Mouse (Mus musculus) ES-E14 (cell line): ENCODE data around the gene Timp4. TPM values are rescaled to one million over a fixed set of nuclear protein-coding genes. Genes with fewer than 3 reads are reported as not detected.

Experiments
- DNase-seq: peaks from one replicate; pipeline ENCODE4 v3.0.0-alpha.2; 2013; ENCODE audit warnings: low read depth, low spot score
- H3K27ac ChIP-seq: 2 replicates; pipeline ENCODE4 v1.5.1; 2012; ENCODE audit warnings: low read depth, mild to moderate bottlenecking, low read length, moderate library complexity, mixed read lengths; ENCODE audit not compliant: poor library complexity, insufficient read depth, severe bottlenecking
- H3K36me3 ChIP-seq: 2 replicates; pipeline ENCODE4 v1.6.1; 2012; ENCODE audit warnings: mild to moderate bottlenecking, low read length, moderate library complexity, mixed read lengths; ENCODE audit not compliant: control insufficient read depth, poor library complexity, insufficient read depth, severe bottlenecking
- H3K4me1 ChIP-seq, 2 experiments: fragments of 150-350 bp in 1 of 2; sonication (generic) in 1 of 2; 2 replicates each; pipeline ENCODE4 v1.6.1; 2012; ENCODE audit warnings: low read length in 2 of 2, mild to moderate bottlenecking in 1 of 2, mixed read lengths in 1 of 2; ENCODE audit not compliant: control insufficient read depth in 2 of 2, insufficient read depth in 2 of 2, poor library complexity in 1 of 2
- H3K4me3 ChIP-seq, 2 experiments: fragments of 150-350 bp in 1 of 2; sonication (generic) in 1 of 2; 2 replicates each; pipeline ENCODE4 v1.5.1; 2012; ENCODE audit warnings: low read length in 2 of 2, low read depth in 1 of 2, mild to moderate bottlenecking in 1 of 2, mixed read lengths in 1 of 2; ENCODE audit not compliant: insufficient read depth in 1 of 2, poor library complexity in 1 of 2, severe bottlenecking in 1 of 2
- H3K9ac ChIP-seq: 2 replicates; pipeline ENCODE4 v1.6.1; 2012; ENCODE audit warnings: low read depth, mild to moderate bottlenecking, low read length, mixed read lengths; ENCODE audit not compliant: poor library complexity, insufficient read depth, severe bottlenecking
- H3K9me3 ChIP-seq: fragments of 150-350 bp; sonication (generic); 2 replicates; pipeline ENCODE4 v1.6.1; 2012; ENCODE audit warnings: low read depth, mild to moderate bottlenecking, low read length; ENCODE audit not compliant: control insufficient read depth, insufficient read depth
- CHD2 ChIP-seq: IDR thresholded peaks from 2 replicates; pipeline ENCODE4 v1.6.1; 2014; ENCODE audit warnings: mild to moderate bottlenecking, low read depth, low read length, inconsistent platforms
- HCFC1 ChIP-seq: IDR thresholded peaks from 2 replicates; pipeline ENCODE4 v1.6.1; 2012; ENCODE audit warnings: low read length, inconsistent platforms, borderline replicate concordance; ENCODE audit not compliant: insufficient read depth
- MAFK ChIP-seq: IDR thresholded peaks from 2 replicates; pipeline ENCODE4 v1.6.1; 2014; ENCODE audit warnings: mild to moderate bottlenecking, low read depth, low read length, inconsistent platforms; ENCODE audit not compliant: insufficient read depth
- ZC3H11A ChIP-seq: IDR thresholded peaks from 2 replicates; pipeline ENCODE4 v1.6.1; 2012; ENCODE audit warnings: low read depth, mild to moderate bottlenecking, inconsistent platforms, low read length, borderline replicate concordance
- ZNF384 ChIP-seq: IDR thresholded peaks from 2 replicates; pipeline ENCODE4 v1.6.1; 2012; ENCODE audit warnings: low read depth, low read length, inconsistent platforms
- in situ Hi-C, 2 experiments: fragments of 600-800 bp; cut with MboI; formaldehyde crosslinking; loops; one replicate each; pipeline ENCODE4 v1.15.1; 2025; ENCODE audit warnings: low sequenced_read_pairs in 2 of 2, inconsistent platforms in 1 of 2; ENCODE audit not compliant: unreplicated experiment in 2 of 2
- total RNA-seq: library from RNA; depleted of rRNA; stranded (reverse); fragments of 300-350 nt; gene quantifications from 2 replicates; pipeline ENCODE4 v1.2.3, GENCODE M21; 2012

The Timp4 gene
- total RNA-seq, 1 experiment = 1.0 TPM

DNA sequence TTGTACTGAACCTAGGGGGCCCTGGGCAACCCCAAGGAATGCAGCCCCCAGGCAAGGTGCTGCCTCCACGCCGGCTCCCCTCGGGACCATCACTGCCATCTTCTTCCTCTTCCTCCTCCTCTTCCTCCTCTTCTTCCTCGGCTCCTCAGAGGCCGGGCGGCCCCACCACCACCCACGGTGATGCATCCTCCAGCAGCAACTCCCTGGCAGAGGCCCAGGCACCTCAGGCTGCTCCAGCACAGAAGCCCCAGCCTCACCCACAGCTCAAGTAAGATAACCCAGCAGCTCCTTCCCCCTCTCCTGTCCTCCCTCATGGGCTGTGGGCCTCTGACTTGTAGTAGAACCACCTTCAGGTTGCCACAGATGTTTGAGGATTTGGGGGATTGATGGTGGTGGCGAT, 26.1 kb upstream of the Timp4 start:
- in situ Hi-C loops = no loop called here
- Histone ChIP-seq H3K27ac (no peak overlapping the region), H3K9me3 (no peaks in the 10 kb centered on the region), H3K9ac (no peak overlapping the region), H3K36me3 (no peaks in the 10 kb centered on the region), H3K4me1 (0 out of 4 replicates have a peak, but pooled peaks cover 0 to 2% of the 10 kb centered on the region in 2 experiments), H3K4me3 (no peak overlapping the region)
- TF ChIP-seq MAFK (no peak), HCFC1 (no peak), ZNF384 (no peak), CHD2 (no peak)
- no peak for DNase-seq

DNA sequence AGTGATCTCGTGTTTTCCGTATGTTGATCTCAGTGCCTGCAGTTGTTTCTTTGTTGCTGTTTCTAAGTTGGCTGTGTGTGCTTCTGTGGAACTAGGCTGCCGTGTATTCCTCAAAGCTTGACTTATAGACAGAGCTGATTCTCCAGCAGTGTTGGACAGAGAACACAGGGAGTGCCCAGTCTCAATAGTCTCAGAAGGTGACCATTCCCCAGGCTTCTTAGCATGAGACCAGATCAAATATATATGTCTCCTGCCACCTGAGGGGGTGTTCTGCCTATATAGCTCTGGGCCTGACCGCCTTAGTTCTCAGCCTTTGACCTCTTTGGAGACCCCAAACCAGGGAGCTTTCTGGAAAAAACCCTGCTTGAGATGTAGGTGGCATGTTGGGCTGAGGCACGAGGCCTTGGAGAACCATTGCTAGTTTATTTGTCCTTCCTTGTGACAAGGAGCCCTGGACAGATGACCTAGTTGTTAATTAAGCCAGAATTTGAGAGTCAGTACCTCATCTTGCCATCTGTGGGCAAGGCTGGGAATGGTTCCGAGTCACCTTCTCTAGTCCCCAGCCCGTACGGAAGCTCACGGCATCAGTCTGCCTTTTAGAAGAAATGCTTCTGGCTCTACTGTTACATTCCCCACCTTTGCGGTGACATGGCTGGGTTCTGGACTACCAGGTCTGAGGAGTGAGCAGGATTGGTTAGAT, 23.3 kb upstream of the Timp4 start:
- in situ Hi-C loops = no loop called here
- Histone ChIP-seq H3K9me3 (no peaks in the 10 kb centered on the region), H3K9ac (no peak overlapping the region), H3K27ac (no peak overlapping the region), H3K4me3 (no peak overlapping the region), H3K4me1 (0 out of 4 replicates have a peak, but pooled peaks cover 0 to 2% of the 10 kb centered on the region in 2 experiments), H3K36me3 (no peaks in the 10 kb centered on the region)
- TF ChIP-seq MAFK (no peak), ZNF384 (no peak), CHD2 (no peak), HCFC1 (no peak), ZC3H11A (no peak)
- DNase-seq = no peak

- TF ChIP-seq ZNF384 = no peak
- no peak for TF ChIP-seq MAFK
- TF ChIP-seq CHD2 = no peak
- TF ChIP-seq HCFC1 = no peak
- TF ChIP-seq ZC3H11A = no peak
- Histone ChIP-seq H3K4me3 (no peak overlapping the region), H3K4me1 (0 out of 4 replicates have a peak, but pooled peaks cover 0 to 2% of the 10 kb centered on the region in 2 experiments), H3K27ac (no peak overlapping the region), H3K9ac (no peak overlapping the region), H3K36me3 (no peaks in the 10 kb centered on the region), H3K9me3 (no peaks in the 10 kb centered on the region)
- DNase-seq = no peak
- in situ Hi-C loops = no loop called here
These were observed 22.7 kb upstream of the Timp4 start for GRCm38 (mm10) chr6:115274705-115275104.

- Histone ChIP-seq H3K9ac (no peak overlapping the region), H3K9me3 (no peaks in the 10 kb centered on the region), H3K4me1 (0 out of 4 replicates have a peak, but pooled peaks cover 0 to 2% of the 10 kb centered on the region in 2 experiments), H3K36me3 (no peaks in the 10 kb centered on the region), H3K4me3 (no peak overlapping the region), H3K27ac (no peak overlapping the region)
- in situ Hi-C loops = no loop called here
- no peak for TF ChIP-seq ZC3H11A
- TF ChIP-seq ZNF384 = no peak
- no peak for TF ChIP-seq MAFK
- no peak for TF ChIP-seq HCFC1
- TF ChIP-seq CHD2 = no peak
- no peak for DNase-seq
These were observed 21.3 kb upstream of the Timp4 start for GRCm38 (mm10) chr6:115273346-115273745.

DNA sequence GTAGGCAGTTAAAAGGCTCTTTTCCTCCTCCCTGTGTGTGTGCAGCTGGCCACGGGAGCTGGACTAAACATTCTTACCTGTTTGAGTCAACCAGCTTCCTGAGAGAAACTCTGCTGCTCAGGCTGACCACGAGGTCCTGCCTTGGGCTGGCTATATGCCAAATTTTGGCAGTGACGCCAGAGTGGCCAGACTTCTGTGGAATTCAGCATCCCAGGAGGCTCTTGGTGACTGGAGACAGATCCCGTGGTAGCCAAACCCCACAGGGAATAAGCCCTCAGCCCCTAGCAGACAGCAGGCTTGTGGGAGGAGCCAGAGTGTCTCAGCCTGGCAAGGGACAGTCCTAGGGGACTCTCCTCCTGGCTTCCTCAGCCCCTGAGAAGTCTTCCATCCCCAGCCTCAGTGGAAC, 19.9 kb upstream of the Timp4 start:
- Histone ChIP-seq H3K4me3 (no peak overlapping the region), H3K4me1 (no peaks in the 10 kb centered on the region), H3K9ac (no peak overlapping the region), H3K9me3 (no peaks in the 10 kb centered on the region), H3K36me3 (no peaks in the 10 kb centered on the region), H3K27ac (no peak overlapping the region)
- no peak for TF ChIP-seq HCFC1
- TF ChIP-seq MAFK = no peak
- no peak for TF ChIP-seq CHD2
- no peak for TF ChIP-seq ZNF384
- no peak for TF ChIP-seq ZC3H11A
- no peak for DNase-seq
- in situ Hi-C loops = no loop called here
